Mouse (Mus musculus) neural tube, embryonic 14.5 days (tissue): ENCODE measurements at regions not wholly inside any gene's neighbourhood (a gene's known extent, or its start where the extent isn't known, plus 50 kb on each side); places are given as distances from the start of the nearest gene placed in this dataset.

Source experiments
- ATAC-seq: fragments of 200-750 bp; cut with Nextera tagmentation; 2 replicates; pipeline ENCODE4 v1.8.0; 2017; ENCODE audit warnings: low read depth, mild to moderate bottlenecking, moderate TSS enrichment, moderate library complexity
- H3K27ac ChIP-seq: fragments of 300-500 bp; sonication (generic); 2 replicates; pipeline ENCODE4 v1.5.1; 2014; ENCODE audit warnings: low read depth, mild to moderate bottlenecking, control low read depth, low read length, moderate library complexity, mixed read lengths
- H3K27me3 ChIP-seq: fragments of 300-500 bp; sonication (generic); 2 replicates; pipeline ENCODE4 v1.6.1; 2014; ENCODE audit warnings: low read length; ENCODE audit not compliant: control insufficient read depth, insufficient read depth
- H3K36me3 ChIP-seq: fragments of 300-500 bp; sonication (generic); 2 replicates; pipeline ENCODE4 v1.6.1; 2014; ENCODE audit warnings: low read length, mixed read lengths; ENCODE audit not compliant: control insufficient read depth, insufficient read depth
- H3K4me1 ChIP-seq: fragments of 300-500 bp; sonication (generic); 2 replicates; pipeline ENCODE4 v1.6.1; 2014; ENCODE audit warnings: low read length; ENCODE audit not compliant: control insufficient read depth, insufficient read depth
- H3K4me2 ChIP-seq: fragments of 300-500 bp; sonication (generic); 2 replicates; pipeline ENCODE4 v1.6.1; 2014; ENCODE audit warnings: mild to moderate bottlenecking, low read depth, low read length, control low read depth
- H3K4me3 ChIP-seq: fragments of 300-500 bp; sonication (generic); 2 replicates; pipeline ENCODE4 v1.5.1; 2014; ENCODE audit warnings: low read depth, low read length, control low read depth, mixed read lengths
- H3K9ac ChIP-seq: fragments of 300-500 bp; sonication (generic); replicated peaks from 2 replicates; pipeline ENCODE4 v1.6.1; 2014; ENCODE audit warnings: low read depth, mild to moderate bottlenecking, control low read depth, low read length, mixed read lengths
- H3K9me3 ChIP-seq: fragments of 300-500 bp; sonication (generic); 2 replicates; pipeline ENCODE4 v1.6.1; 2016; ENCODE audit warnings: low read length; ENCODE audit not compliant: control insufficient read depth
- WGBS: fragments of 180-500 bp; shearing (Covaris S2); extraction: QIAGEN DNeasy Blood & Tissue Kit; methylation state at CpG from one replicate; pipeline ENCODE4 v1.1.7; 2014; 5-methylcytosine and 5-hydroxymethylcytosine counted together

GRCm38 (mm10) chr3:74138246-74138645, 430.0 kb upstream of the Bche start:
- H3K4me2 ChIP-seq: no peak overlapping the region
- no peaks in the 10 kb centered on the region for H3K36me3 ChIP-seq
- WGBS: 75% methylated on average over 2 of the region's 2 CpGs
- H3K27ac ChIP-seq: no peak overlapping the region
- H3K27me3 ChIP-seq: no peaks in the 10 kb centered on the region
- H3K9me3 ChIP-seq: no peaks in the 10 kb centered on the region
- ATAC-seq: no peak
- no peak overlapping the region for H3K4me3 ChIP-seq
- no peak overlapping the region for H3K9ac ChIP-seq
- no peaks in the 10 kb centered on the region for H3K4me1 ChIP-seq

- no peak overlapping the region for H3K27ac ChIP-seq
- H3K9ac ChIP-seq: no peak overlapping the region
- no peaks in the 10 kb centered on the region for H3K36me3 ChIP-seq
- H3K27me3 ChIP-seq: no peaks in the 10 kb centered on the region
- H3K4me2 ChIP-seq: no peak overlapping the region
- peak; percentile 54 for ATAC-seq
- WGBS: 56% methylated on average over 5 of the region's 5 CpGs
- H3K4me1 ChIP-seq: no peaks in the 10 kb centered on the region
- no peaks in the 10 kb centered on the region for H3K9me3 ChIP-seq
- no peak overlapping the region for H3K4me3 ChIP-seq
Observed at GRCm38 (mm10) chr3:74096223-74096622, 388.0 kb upstream of the Bche start.
